Mouse (Mus musculus): ENCODE results near the gene Scly. TPM values are rescaled to one million over a fixed set of nuclear protein-coding genes. Genes with fewer than 3 reads are reported as not detected.

Scly gene
- polyA plus RNA-seq, 1 experiment = 2.6 TPM

DNA sequence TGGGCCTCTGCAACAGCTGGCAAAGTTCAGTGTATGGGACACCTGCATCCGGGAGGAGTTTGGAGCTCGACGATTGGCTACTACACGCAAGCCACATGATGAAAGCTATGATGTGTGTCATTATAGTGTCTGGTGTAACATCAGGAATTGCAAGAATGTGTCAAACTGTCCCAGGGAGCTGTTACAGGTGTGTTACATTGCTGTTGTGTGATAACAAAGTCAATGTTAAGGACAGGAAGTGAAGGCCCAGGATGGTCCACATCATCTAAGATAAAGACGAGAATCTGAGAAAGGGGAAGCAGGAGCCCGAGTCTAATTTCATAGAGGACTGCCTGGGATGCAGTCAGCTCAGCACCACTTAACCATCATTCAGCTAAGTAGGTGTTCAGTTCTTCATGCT, 2.6 kb upstream of the Scly start:
- H3K36me3 ChIP-seq (ENCODE audit: control insufficient read depth) = peaks cover 52% of the 10 kb centered on the region
- H3K4me1 ChIP-seq (ENCODE audit: control insufficient read depth) = peaks cover 28% of the 10 kb centered on the region
- H3K27me3 ChIP-seq (ENCODE audit: control insufficient read depth) = no peaks in the 10 kb centered on the region
- H3K4me3 ChIP-seq (replicated peaks) = no peak overlapping the region
- TF ChIP-seq TAL1 (IDR thresholded peaks at IDR 0.05; ENCODE audit: low read length) (no peak), GATA1 (IDR thresholded peaks at IDR 0.05; ENCODE audit: low read length) (no peak)
- peaks cover 3% of the 10 kb centered on the region; the same call in 1 of the 2 replicates for H3K9me3 ChIP-seq (ENCODE audit: control insufficient read depth, low read length)

GRCm38 (mm10) chr1:91299026-91299706, 1.0 kb downstream of the Scly start:
- TF ChIP-seq GATA1 (IDR thresholded peaks at IDR 0.05; ENCODE audit: low read length) = no peak
- TF ChIP-seq TAL1 (IDR thresholded peaks at IDR 0.05; ENCODE audit: low read length) = no peak
- peaks cover 49% of the 10 kb centered on the region for H3K4me1 ChIP-seq (ENCODE audit: control insufficient read depth)

DNA sequence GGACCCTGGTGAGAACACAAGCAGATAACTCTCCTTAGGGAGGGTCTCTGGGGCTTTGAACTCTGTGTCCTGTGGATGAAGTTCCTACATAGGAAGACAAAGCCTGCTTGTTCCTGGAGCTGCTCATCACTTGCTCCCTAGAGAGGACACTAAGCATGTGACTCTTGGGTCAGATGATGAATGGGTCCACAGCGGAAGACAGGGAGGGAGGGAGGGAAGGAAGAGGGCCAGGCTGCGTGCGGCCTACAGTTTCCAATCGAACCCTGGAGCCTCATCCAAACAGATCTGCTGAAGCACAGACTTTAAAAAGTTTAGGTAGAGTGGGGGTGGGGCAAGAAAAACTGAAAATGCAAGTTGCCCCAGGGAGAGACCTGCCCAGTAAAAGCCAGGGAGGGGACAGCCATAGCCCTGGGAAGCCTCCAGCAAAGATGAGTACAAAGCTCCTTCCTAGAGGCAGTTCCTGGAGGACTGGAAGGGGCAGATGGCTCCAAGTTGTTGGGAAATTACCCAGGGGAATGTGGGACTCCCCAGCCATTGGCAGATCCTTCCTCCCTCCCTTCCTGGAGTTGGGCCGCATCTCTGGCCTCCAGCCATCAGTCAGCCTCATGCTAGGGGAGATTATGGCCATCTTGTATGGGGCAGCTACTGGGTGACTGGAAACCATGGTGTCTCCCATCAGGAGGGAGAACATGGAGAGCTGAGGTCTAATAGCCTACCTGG, 1.7 kb downstream of the Scly start:
- no peak for TF ChIP-seq GATA1 (IDR thresholded peaks at IDR 0.05; ENCODE audit: low read length)
- TF ChIP-seq TAL1 (IDR thresholded peaks at IDR 0.05; ENCODE audit: low read length) = no peak

More at GRCm38 (mm10) chr1:91299026-91299706, 1.0 kb downstream of the Scly start:
- no peaks in the 10 kb centered on the region for H3K27me3 ChIP-seq (ENCODE audit: control insufficient read depth)
- peaks cover 3% of the 10 kb centered on the region; the same call in 1 of the 2 replicates for H3K9me3 ChIP-seq (ENCODE audit: control insufficient read depth, low read length)
- H3K4me3 ChIP-seq (replicated peaks) = peak overlapping the region; percentile 91
- H3K36me3 ChIP-seq (ENCODE audit: control insufficient read depth) = peaks cover 61% of the 10 kb centered on the region

DNA sequence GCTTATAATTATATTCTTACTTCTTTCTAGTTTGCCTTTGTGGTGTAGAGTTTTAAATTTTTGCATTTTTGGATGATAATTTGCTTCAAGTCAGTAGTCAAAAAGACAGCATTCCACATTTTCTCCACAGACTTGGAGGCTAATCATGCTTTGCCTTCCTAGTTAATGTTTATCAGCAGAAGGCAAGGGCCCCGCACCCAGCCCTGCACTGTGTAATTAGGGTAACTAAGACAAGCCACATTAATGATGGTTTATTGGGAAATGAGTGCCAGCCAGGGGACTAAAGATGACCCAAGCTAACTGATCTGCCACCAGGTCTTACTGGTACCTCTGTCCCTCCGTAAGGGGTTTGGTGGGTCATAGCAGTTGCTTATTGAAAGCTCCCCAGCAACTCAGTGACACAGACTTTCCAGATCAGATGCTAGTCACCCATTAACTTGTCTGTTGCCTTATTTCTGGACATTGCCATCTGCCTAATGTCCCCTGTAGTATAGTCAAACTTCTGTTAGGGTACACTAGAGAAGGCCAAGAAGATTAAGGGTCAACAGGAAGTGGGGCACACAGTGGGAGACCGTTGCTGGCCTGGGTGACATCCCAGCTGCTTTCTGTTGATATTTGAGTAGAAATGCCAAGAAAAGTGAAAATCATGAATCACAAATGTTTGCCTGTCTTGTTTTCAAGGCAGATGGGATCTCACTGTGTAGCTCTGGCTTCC, 3.2 kb downstream of the Scly start:
- no peaks in the 10 kb centered on the region for H3K27me3 ChIP-seq (ENCODE audit: control insufficient read depth)
- H3K9me3 ChIP-seq (ENCODE audit: control insufficient read depth, low read length) = no peaks in the 10 kb centered on the region
- peaks cover 65% of the 10 kb centered on the region for H3K36me3 ChIP-seq (ENCODE audit: control insufficient read depth)
- TF ChIP-seq GATA1 (IDR thresholded peaks at IDR 0.05; ENCODE audit: low read length) (no peak), TAL1 (IDR thresholded peaks at IDR 0.05; ENCODE audit: low read length) (no peak)
- peaks cover 49% of the 10 kb centered on the region for H3K4me1 ChIP-seq (ENCODE audit: control insufficient read depth)
- no peak overlapping the region for H3K4me3 ChIP-seq (replicated peaks)

More for the DNA sequence above, 1.7 kb downstream of the Scly start:
- H3K36me3 ChIP-seq (ENCODE audit: control insufficient read depth) = peaks cover 64% of the 10 kb centered on the region
- H3K9me3 ChIP-seq (ENCODE audit: control insufficient read depth, low read length) = peaks cover 3% of the 10 kb centered on the region; the same call in 1 of the 2 replicates
- H3K27me3 ChIP-seq (ENCODE audit: control insufficient read depth) = no peaks in the 10 kb centered on the region
- H3K4me3 ChIP-seq (replicated peaks) = peak overlapping the region; percentile 91
- H3K4me1 ChIP-seq (ENCODE audit: control insufficient read depth) = peaks cover 49% of the 10 kb centered on the region

GRCm38 (mm10) chr1:91302021-91302420, 3.9 kb downstream of the Scly start:
- no peaks in the 10 kb centered on the region for H3K27me3 ChIP-seq (ENCODE audit: control insufficient read depth)
- TF ChIP-seq GATA1 (IDR thresholded peaks at IDR 0.05; ENCODE audit: low read length) (no peak), TAL1 (IDR thresholded peaks at IDR 0.05; ENCODE audit: low read length) (no peak)
- H3K4me3 ChIP-seq (replicated peaks) = no peak overlapping the region
- peaks cover 68% of the 10 kb centered on the region for H3K36me3 ChIP-seq (ENCODE audit: control insufficient read depth)
- peaks cover 49% of the 10 kb centered on the region for H3K4me1 ChIP-seq (ENCODE audit: control insufficient read depth)
- H3K9me3 ChIP-seq (ENCODE audit: control insufficient read depth, low read length) = no peaks in the 10 kb centered on the region

GRCm38 (mm10) chr1:91304621-91305020, 6.5 kb downstream of the Scly start:
- H3K27me3 ChIP-seq (ENCODE audit: control insufficient read depth) = no peaks in the 10 kb centered on the region
- H3K9me3 ChIP-seq (ENCODE audit: control insufficient read depth, low read length) = no peaks in the 10 kb centered on the region
- H3K4me3 ChIP-seq (replicated peaks) = no peak overlapping the region
- peaks cover 30% of the 10 kb centered on the region for H3K4me1 ChIP-seq (ENCODE audit: control insufficient read depth)
- peaks cover 90% of the 10 kb centered on the region for H3K36me3 ChIP-seq (ENCODE audit: control insufficient read depth)
- TF ChIP-seq TAL1 (IDR thresholded peaks at IDR 0.05; ENCODE audit: low read length) = no peak
- no peak for TF ChIP-seq GATA1 (IDR thresholded peaks at IDR 0.05; ENCODE audit: low read length)

DNA sequence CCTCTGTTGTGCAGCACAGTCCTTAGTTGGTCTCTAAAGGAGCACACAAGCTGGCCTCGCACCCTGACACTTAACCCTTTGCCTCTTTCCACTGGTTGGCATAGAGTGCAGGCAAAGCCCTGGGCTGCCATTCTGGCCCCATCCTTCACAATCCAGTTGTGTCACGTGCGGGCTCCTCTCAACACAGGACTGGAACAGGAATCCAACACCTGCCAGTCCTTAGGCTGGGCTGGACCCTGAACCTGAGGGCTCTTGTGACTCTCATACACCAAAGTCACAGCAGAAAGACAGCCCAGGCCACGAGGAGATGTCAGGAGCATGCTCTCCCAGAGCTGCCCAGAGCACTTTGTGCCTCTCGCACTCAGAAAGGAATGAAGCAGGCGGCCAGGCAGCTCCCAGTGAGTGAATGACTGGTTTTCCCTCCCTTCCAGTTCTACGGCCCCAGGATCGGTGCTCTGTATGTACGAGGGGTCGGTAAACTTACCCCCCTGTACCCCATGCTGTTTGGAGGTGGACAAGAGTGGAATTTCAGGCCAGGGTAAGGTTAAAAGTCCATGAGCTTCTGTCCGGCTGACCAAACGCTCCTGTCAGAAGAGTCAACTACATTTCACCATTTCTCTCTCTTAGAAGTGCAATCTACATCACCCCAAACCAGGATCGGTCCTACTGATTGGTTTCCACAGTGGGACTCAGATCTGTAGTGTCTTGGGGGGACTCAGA, 11.4 kb downstream of the Scly start:
- no peaks in the 10 kb centered on the region for H3K9me3 ChIP-seq (ENCODE audit: control insufficient read depth, low read length)
- TF ChIP-seq TAL1 (IDR thresholded peaks at IDR 0.05; ENCODE audit: low read length) (no peak), GATA1 (IDR thresholded peaks at IDR 0.05; ENCODE audit: low read length) (no peak)
- no peaks in the 10 kb centered on the region for H3K4me1 ChIP-seq (ENCODE audit: control insufficient read depth)
- peaks cover 91% of the 10 kb centered on the region for H3K36me3 ChIP-seq (ENCODE audit: control insufficient read depth)
- no peak overlapping the region for H3K4me3 ChIP-seq (replicated peaks)
- no peaks in the 10 kb centered on the region for H3K27me3 ChIP-seq (ENCODE audit: control insufficient read depth)

DNA sequence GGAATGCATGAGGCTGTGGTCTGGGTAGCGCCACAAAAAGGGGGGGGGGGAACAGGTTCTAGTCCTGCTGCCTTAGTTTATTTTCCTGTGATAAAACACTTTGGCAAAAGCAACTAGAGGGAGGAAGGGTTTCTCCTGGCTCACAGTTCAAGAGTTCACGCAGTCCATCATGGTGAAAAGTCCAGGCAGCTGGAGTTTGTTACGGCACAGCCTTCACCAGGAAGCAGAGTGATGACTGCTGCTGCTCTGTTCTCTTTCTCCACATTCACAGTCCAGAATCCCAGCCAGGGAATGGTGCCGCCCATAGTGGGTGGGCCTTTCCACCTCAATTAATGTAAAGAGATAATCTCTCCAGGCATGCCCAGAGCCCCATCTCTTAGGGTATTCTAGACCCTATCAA, 14.1 kb downstream of the Scly start:
- H3K9me3 ChIP-seq (ENCODE audit: control insufficient read depth, low read length) = no peaks in the 10 kb centered on the region
- no peak for TF ChIP-seq GATA1 (IDR thresholded peaks at IDR 0.05; ENCODE audit: low read length)
- TF ChIP-seq TAL1 (IDR thresholded peaks at IDR 0.05; ENCODE audit: low read length) = no peak
- no peaks in the 10 kb centered on the region for H3K27me3 ChIP-seq (ENCODE audit: control insufficient read depth)
- peaks cover 92% of the 10 kb centered on the region for H3K36me3 ChIP-seq (ENCODE audit: control insufficient read depth)
- no peaks in the 10 kb centered on the region for H3K4me1 ChIP-seq (ENCODE audit: control insufficient read depth)
- no peak overlapping the region for H3K4me3 ChIP-seq (replicated peaks)

All from erythroblast, embryonic 14.5 days (primary cell).